Mouse (Mus musculus): ENCODE results near the gene Atp6ap1.

DNA sequence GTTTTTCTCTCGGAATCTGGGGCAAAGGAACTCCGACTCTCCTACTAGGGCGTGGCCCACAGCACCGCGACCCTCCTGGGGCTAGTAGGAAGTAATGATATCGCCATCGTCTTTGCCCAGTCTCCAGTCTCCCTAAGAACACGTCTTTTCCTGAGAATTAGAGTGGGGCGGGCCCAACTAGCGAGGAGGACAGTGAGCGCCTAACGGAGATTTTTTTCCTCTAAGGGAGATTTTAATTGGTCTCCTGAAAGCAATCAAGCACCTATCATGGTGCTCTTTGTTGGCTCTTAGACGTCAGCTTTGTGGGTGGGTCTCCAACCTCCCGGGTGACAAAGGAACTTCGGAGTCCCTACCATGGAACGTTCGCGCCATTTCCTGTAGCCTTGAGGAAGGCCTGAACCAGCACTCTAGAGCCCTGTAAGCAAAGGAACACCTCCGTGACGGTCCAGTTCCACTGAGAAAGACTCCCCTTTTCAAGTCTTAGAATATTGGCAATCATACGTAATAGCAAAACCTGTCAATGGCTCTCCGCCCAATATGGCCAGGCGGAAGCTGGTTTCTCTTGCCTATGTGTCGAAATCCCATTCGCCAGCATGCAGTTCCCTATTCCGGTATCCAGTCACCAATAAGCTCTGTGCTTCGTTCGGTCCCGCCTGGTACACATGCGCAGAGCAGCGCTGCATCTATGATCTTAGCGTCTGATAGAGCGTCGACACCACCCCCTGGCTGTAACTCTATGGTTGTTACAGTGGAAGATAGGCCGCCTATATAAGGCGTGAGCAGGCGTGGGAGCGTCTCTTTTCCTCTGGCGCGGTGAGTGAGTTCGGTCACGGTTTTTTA is 26.6 kb upstream of the Atp6ap1 start, which contains the start of gene Rpl10:
- no peak for TF ChIP-seq CTCF (IDR thresholded peaks at IDR 0.05; ENCODE audit: control insufficient read depth, insufficient read depth, insufficient read length)
- TF ChIP-seq MAX (IDR thresholded peaks at IDR 0.05): peak; percentile 17
- no peak for TF ChIP-seq USF1 (IDR thresholded peaks at IDR 0.05; ENCODE audit: low read depth)
- TF ChIP-seq MYOG (IDR thresholded peaks at IDR 0.05; ENCODE audit: control insufficient read depth, extremely low read depth, insufficient read length): no peak
- no peak for TF ChIP-seq MYOD1 (IDR thresholded peaks at IDR 0.05; ENCODE audit: control insufficient read depth, insufficient read length, low read depth)
- no peak for TF ChIP-seq CEBPB (IDR thresholded peaks at IDR 0.05; ENCODE audit: low read depth)
- no peak for TF ChIP-seq FOSL1 (IDR thresholded peaks at IDR 0.05; ENCODE audit: insufficient read depth, low read length, poor library complexity, severe bottlenecking)
